Mouse (Mus musculus) embryonic facial prominence, embryonic 13.5 days (tissue): ENCODE measurements at regions not wholly inside any gene's neighbourhood (a gene's known extent, or its start where the extent isn't known, plus 50 kb on each side); places are given as distances from the start of the nearest gene placed in this dataset.

Experiments
- ATAC-seq: fragments of 200-750 bp; cut with Nextera tagmentation; 2 replicates; pipeline ENCODE4 v1.8.0; 2017; ENCODE audit warnings: low read depth; ENCODE audit not compliant: insufficient number of reproducible peaks, insufficient read depth, low FRiP score, low TSS enrichment
- H3K27ac ChIP-seq: fragments of 300-500 bp; sonication (generic); 2 replicates; pipeline ENCODE4 v1.5.1; 2015; ENCODE audit warnings: moderate library complexity, mild to moderate bottlenecking, inconsistent platforms
- H3K27me3 ChIP-seq: fragments of 300-500 bp; sonication (generic); 2 replicates; pipeline ENCODE4 v1.6.1; 2015; ENCODE audit warnings: mild to moderate bottlenecking, inconsistent platforms
- H3K36me3 ChIP-seq: fragments of 300-500 bp; sonication (generic); 2 replicates; pipeline ENCODE4 v1.6.1; 2015; ENCODE audit warnings: mild to moderate bottlenecking, inconsistent platforms
- H3K4me1 ChIP-seq: fragments of 300-500 bp; sonication (generic); 2 replicates; pipeline ENCODE4 v1.6.1; 2015; ENCODE audit warnings: inconsistent platforms
- H3K4me2 ChIP-seq: fragments of 300-500 bp; sonication (generic); 2 replicates; pipeline ENCODE4 v1.6.1; 2015; ENCODE audit warnings: moderate library complexity, mild to moderate bottlenecking, inconsistent platforms
- H3K4me3 ChIP-seq: fragments of 300-500 bp; sonication (generic); 2 replicates; pipeline ENCODE4 v1.5.1; 2015; ENCODE audit warnings: mild to moderate bottlenecking, inconsistent platforms
- H3K9ac ChIP-seq: fragments of 300-500 bp; sonication (generic); 2 replicates; pipeline ENCODE4 v1.6.1; 2015; ENCODE audit warnings: mild to moderate bottlenecking, inconsistent platforms
- H3K9me3 ChIP-seq: fragments of 300-500 bp; sonication (generic); 2 replicates; pipeline ENCODE4 v1.6.1; 2016; ENCODE audit warnings: inconsistent platforms
- WGBS: fragments of 180-500 bp; shearing (Covaris S2); methylation state at CpG from one replicate; pipeline ENCODE4 v1.1.7; 2015; ENCODE audit warnings: mixed read lengths; 5-methylcytosine and 5-hydroxymethylcytosine counted together

DNA sequence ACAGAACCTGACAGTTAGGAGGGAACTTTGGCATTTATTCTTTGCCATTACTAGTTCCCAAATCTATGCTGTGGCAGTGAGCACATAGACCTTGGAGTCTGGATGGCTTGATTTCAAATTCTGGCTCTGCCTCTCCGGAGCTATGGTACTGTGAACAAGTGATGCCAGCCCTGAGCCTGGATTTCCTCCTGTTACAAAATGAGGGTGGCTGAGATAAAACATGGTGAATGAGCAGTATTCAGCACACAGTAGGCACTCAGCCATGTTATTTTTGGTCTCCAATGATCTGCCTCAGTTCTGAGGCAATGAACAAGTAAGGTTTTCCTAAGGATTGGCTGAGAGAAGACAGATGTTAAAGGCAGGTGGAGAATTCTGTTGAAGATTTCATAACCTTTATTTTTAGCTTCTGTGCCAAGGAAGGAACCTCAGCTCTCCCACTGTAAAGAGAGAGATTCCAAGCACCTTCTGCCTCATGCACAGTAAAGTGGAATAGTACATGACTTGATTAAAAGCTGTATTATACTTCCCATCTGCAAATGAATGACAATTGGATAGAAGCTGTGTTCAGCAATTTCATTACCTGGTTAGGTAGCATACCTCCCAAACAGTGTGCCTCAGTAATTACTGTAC, 369.1 kb downstream of the 1810013L24Rik start:
- Histone ChIP-seq H3K27me3 (no peaks in the 10 kb centered on the region), H3K9me3 (no peaks in the 10 kb centered on the region), H3K36me3 (no peaks in the 10 kb centered on the region), H3K27ac (no peak overlapping the region), H3K4me3 (no peak overlapping the region), H3K4me1 (no peaks in the 10 kb centered on the region), H3K9ac (no peak overlapping the region), H3K4me2 (no peak overlapping the region)
- no peak for ATAC-seq
- WGBS, result 78% methylated on average over 1 of the region's 1 CpGs

DNA sequence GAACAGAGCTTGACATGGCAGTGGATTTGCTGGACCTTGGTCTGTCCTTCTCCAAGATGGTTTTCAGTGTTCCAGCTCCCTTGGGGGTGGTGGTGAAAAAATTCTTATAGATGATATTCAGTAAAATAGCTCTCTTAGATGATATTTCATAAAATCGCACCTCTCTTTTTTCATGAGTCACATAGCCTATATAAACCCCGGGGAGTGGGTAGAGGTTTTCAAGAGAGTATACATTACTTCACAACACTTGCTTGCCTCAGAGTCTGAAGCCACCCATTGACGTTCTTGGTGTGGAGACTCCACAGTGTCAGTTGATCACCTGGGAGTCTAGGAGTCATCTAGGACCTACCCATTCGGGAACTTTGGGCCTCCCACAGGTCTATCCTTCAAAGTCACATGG, 378.7 kb downstream of the 1810013L24Rik start:
- no peaks in the 10 kb centered on the region for H3K9me3 ChIP-seq
- ATAC-seq, result no peak
- H3K4me2 ChIP-seq, result no peak overlapping the region
- H3K27ac ChIP-seq, result no peak overlapping the region
- H3K4me3 ChIP-seq, result no peak overlapping the region
- H3K9ac ChIP-seq, result no peak overlapping the region
- no peaks in the 10 kb centered on the region for H3K36me3 ChIP-seq
- H3K4me1 ChIP-seq, result no peaks in the 10 kb centered on the region
- H3K27me3 ChIP-seq, result no peaks in the 10 kb centered on the region
- WGBS, result 86% methylated on average over 4 of the region's 4 CpGs

DNA sequence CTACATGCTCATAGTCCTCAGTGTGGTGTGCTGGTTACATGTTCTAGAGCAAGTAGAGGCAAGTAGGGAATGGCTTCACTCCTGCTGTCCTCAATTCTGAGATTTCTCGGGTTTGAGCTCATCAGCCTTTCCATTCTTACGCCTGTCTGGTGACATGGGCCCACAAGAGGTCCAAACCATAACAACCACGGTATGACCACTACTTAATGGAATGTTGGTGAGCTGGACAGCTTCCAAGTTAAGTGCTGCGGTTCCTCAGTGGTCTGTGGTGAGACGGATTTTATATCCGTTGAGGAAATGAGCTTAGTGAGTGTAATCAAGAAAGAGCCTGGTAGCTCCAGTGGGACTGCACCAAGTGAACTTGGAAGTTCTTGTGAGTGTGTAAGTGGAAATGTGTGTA, 381.6 kb downstream of the 1810013L24Rik start:
- ATAC-seq, result no peak
- no peaks in the 10 kb centered on the region for H3K9me3 ChIP-seq
- H3K9ac ChIP-seq, result no peak overlapping the region
- H3K27me3 ChIP-seq, result no peaks in the 10 kb centered on the region
- no peak overlapping the region for H3K27ac ChIP-seq
- no peaks in the 10 kb centered on the region for H3K4me1 ChIP-seq
- no peak overlapping the region for H3K4me3 ChIP-seq
- H3K36me3 ChIP-seq, result no peaks in the 10 kb centered on the region
- WGBS, result 72% methylated on average over 6 of the region's 6 CpGs
- H3K4me2 ChIP-seq, result no peak overlapping the region

DNA sequence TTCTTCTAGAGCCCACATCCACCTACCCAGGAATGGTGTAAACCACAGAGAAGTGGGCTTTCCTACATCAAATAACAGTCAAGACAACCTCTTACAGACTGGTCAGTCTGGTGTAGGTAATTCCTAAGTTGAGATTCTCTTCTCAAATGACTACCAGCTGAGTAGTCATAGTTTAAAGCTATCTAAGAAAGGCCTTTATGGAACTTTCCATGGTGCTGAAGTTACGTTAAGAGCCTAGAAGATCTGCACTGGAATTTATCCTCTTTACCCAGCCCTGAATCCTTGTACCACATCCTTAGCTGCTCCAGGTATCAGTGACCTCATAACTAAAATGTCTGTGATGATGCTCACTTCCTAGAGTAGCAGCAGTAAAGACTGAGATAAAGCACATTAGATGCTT, 385.2 kb downstream of the 1810013L24Rik start:
- Histone ChIP-seq H3K27me3 (no peaks in the 10 kb centered on the region), H3K4me3 (no peak overlapping the region), H3K4me1 (no peaks in the 10 kb centered on the region), H3K9ac (no peak overlapping the region), H3K27ac (no peak overlapping the region), H3K4me2 (no peak overlapping the region), H3K36me3 (no peaks in the 10 kb centered on the region), H3K9me3 (no peaks in the 10 kb centered on the region)
- WGBS, result 42% methylated on average over 1 of the region's 1 CpGs
- ATAC-seq, result no peak

DNA sequence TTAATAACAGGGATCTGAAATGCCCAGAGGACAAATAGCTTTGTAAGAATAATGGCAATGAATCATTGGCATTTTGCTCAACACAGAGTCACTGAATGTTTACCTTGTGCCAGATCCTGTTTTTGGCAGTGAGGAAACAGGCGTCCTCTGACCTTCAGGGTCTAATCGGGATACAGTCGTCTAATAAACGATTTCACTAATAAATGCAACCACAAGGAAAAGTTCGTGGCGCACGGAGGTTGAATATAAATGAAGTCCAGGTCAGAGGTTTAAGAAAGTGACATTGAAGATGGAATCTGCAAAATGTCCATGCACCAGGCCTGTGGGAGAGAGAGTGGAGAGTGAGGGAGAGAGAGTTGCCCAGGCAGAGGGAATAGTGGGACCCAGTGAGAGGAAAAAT, 387.5 kb downstream of the 1810013L24Rik start:
- Histone ChIP-seq H3K4me1 (no peaks in the 10 kb centered on the region), H3K9me3 (no peaks in the 10 kb centered on the region), H3K4me2 (no peak overlapping the region), H3K4me3 (no peak overlapping the region), H3K27me3 (no peaks in the 10 kb centered on the region), H3K9ac (no peak overlapping the region), H3K27ac (no peak overlapping the region), H3K36me3 (no peaks in the 10 kb centered on the region)
- 85% methylated on average over 7 of the region's 7 CpGs for WGBS
- no peak for ATAC-seq

DNA sequence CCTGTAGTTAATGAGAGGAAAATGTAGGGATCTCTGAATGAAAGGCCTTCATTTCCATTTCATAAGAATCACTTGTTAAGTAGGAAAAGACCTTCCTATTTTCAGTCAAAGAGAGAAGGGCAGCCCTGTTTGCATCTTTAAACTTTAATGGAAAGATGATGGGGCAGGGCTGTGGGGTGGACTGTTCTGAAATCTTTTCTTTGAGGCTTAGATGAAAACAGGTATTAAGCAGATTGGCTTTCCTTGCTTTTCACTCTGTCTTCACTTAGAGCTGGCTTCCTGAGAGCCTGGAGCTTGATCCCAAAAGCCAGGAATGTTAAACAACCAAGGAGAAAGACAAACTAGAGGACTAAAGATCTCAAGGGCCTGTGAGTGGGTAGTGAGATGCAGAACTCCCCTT, 400.3 kb downstream of the 1810013L24Rik start:
- Histone ChIP-seq H3K4me1 (no peaks in the 10 kb centered on the region), H3K36me3 (no peaks in the 10 kb centered on the region), H3K4me3 (no peak overlapping the region), H3K27ac (no peak overlapping the region), H3K4me2 (no peak overlapping the region), H3K27me3 (no peaks in the 10 kb centered on the region), H3K9me3 (no peaks in the 10 kb centered on the region), H3K9ac (no peak overlapping the region)
- ATAC-seq, result no peak

DNA sequence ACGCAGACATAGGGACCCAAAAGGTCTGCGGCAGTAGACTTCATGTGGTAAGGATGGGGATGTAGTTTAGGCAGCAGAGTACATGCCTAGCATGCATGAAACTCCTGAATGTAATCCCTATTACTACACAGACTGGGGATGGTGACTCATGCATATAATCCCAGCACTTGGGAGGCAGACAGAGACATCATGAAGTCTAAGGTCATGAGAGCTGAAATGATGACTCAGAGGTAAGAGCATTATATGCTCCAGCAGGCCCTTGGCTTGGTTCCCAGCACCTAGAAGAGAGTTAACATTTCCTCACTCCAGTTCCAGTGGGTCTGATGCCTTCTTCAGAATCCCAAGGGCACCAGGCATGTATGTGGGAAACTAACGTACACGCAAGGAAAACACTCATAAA, 412.2 kb downstream of the 1810013L24Rik start:
- ATAC-seq, result no peak
- Histone ChIP-seq H3K36me3 (no peaks in the 10 kb centered on the region), H3K4me1 (no peaks in the 10 kb centered on the region), H3K4me2 (no peak overlapping the region), H3K27ac (no peak overlapping the region), H3K9me3 (peaks cover 3% of the 10 kb centered on the region; the same call in 1 of the 2 replicates), H3K9ac (no peak overlapping the region), H3K27me3 (no peaks in the 10 kb centered on the region), H3K4me3 (no peak overlapping the region)
- WGBS, result 92% methylated on average over 4 of the region's 4 CpGs

DNA sequence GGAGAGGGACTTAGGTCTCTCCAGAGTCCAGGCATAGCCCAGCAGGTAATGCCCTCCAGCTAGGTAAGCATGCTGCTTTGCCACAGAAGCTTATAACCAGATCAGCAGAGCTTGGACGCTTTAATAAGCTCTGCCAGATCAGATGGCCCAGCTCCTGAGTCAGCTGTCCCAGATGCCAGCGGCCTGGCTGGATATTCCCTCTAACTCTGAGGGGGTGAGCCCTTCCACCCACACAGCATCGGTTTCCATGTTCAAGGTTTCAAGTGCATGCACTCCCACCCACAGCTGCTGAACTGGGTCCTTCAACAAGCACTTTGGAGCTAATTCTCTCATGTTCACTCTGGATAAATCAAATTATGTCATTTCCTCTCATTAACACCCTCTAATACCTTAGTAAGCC, 417.3 kb downstream of the 1810013L24Rik start:
- ATAC-seq, result no peak
- Histone ChIP-seq H3K9ac (no peak overlapping the region), H3K27me3 (no peaks in the 10 kb centered on the region), H3K27ac (no peak overlapping the region), H3K36me3 (no peaks in the 10 kb centered on the region), H3K4me1 (no peaks in the 10 kb centered on the region), H3K4me2 (no peak overlapping the region), H3K4me3 (no peak overlapping the region), H3K9me3 (no peaks in the 10 kb centered on the region)
- WGBS, result 34% methylated on average over 3 of the region's 3 CpGs

DNA sequence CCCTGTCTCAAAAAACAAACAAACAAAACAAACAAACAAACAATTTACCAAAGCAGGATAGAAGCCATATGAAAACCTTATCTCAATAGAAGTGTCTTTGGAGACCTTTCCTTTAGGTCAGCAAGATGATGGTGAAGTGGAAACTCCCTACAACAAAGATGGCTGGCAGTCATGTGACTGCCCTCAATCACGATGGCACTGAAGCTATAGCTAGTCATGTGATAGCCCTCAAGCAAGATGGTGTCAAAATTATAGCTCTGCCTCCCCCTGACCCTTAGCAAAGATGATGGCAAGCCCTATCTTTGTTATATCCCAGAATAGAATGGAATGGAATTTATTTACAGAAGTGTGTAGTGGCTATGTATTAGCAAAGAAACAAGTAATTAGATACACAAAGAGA, 423.2 kb downstream of the 1810013L24Rik start:
- Histone ChIP-seq H3K36me3 (no peaks in the 10 kb centered on the region), H3K27me3 (no peaks in the 10 kb centered on the region), H3K4me1 (no peaks in the 10 kb centered on the region), H3K4me2 (no peak overlapping the region), H3K9me3 (no peaks in the 10 kb centered on the region), H3K9ac (no peak overlapping the region), H3K4me3 (no peak overlapping the region), H3K27ac (no peak overlapping the region)
- no peak for ATAC-seq
- 79% methylated on average over 1 of the region's 1 CpGs for WGBS

DNA sequence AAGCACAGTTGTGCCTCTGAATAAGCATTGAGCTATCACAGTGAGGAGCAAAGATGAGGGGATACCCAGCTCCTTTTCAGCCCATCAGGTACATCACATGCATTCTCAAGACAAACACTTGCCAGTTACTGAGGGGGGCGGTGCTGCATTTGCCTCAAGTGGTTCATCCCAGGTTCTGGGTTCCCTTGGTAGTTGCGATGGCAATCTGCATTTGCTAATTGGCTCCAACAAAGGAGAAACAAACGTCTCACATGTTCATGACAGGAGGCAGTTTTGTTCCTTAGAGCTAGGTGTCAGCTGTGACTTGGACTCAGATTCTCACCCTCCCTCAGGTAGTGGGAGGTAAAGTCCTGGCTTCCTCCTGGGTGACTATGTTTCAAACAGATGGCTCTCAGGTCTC, 425.5 kb downstream of the 1810013L24Rik start:
- no peaks in the 10 kb centered on the region for H3K27me3 ChIP-seq
- H3K36me3 ChIP-seq, result no peaks in the 10 kb centered on the region
- no peak for ATAC-seq
- H3K9ac ChIP-seq, result no peak overlapping the region
- no peak overlapping the region for H3K27ac ChIP-seq
- WGBS, result 70% methylated on average over 3 of the region's 3 CpGs
- H3K9me3 ChIP-seq, result no peaks in the 10 kb centered on the region
- no peak overlapping the region for H3K4me2 ChIP-seq
- no peaks in the 10 kb centered on the region for H3K4me1 ChIP-seq
- no peak overlapping the region for H3K4me3 ChIP-seq

DNA sequence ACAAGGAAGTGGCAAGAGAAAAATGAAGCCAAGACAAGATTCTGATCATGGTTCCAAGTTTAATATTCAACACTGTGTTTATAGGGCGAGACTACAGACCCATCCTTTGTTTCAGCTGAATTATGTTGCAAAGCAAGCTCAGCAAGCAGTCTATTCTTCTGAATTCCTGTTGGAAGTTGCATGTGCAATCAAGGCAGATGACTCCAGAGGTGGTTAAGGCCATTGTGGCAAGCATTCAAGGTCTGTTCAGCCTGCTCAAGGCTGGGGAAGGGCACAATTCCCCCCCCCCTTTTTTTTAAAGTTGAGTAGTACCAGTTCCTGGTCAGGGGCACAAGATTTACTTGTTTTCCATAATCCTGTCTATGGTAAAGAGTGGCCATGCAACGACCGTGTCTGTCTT, 431.1 kb downstream of the 1810013L24Rik start:
- H3K9me3 ChIP-seq, result no peaks in the 10 kb centered on the region
- no peak overlapping the region for H3K9ac ChIP-seq
- no peak overlapping the region for H3K4me3 ChIP-seq
- H3K27ac ChIP-seq, result no peak overlapping the region
- no peaks in the 10 kb centered on the region for H3K27me3 ChIP-seq
- H3K4me2 ChIP-seq, result no peak overlapping the region
- H3K4me1 ChIP-seq, result no peaks in the 10 kb centered on the region
- WGBS, result 89% methylated on average over 3 of the region's 3 CpGs
- no peaks in the 10 kb centered on the region for H3K36me3 ChIP-seq
- ATAC-seq, result no peak

DNA sequence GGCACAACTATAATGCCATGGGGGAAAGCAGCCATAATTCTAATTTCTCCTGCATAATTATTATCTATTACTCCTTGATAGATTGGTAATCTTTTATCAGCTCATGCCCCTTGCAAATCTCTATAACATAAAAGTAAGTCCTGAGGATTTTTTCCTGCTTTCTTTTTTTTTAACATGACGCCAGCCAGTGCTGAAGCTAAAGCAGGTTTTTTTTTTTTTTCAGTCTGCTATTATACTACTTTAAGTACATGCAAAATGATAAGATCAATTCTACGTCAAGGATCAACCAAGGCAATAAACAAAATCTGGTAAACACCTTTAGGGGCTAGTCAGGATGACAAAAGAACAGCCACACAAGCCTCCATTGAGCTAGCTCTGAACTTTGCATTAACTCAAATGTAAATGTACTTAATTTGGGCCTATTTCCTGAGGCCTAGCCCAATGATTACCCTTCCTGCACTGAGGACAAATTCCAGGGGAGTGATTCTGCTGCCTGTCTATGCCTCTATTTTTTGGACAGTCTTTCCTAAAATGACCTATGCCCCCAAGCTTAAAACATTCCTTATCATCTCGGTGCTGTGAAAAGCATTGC, 434.8 kb downstream of the 1810013L24Rik start:
- WGBS, result 30% methylated on average over 3 of the region's 3 CpGs
- Histone ChIP-seq H3K4me1 (no peaks in the 10 kb centered on the region), H3K9me3 (no peaks in the 10 kb centered on the region), H3K27ac (no peak overlapping the region), H3K4me3 (no peak overlapping the region), H3K9ac (no peak overlapping the region), H3K4me2 (no peak overlapping the region), H3K36me3 (no peaks in the 10 kb centered on the region), H3K27me3 (no peaks in the 10 kb centered on the region)
- ATAC-seq, result no peak
